Mouse (Mus musculus) stomach, postnatal 0 days (tissue): ENCODE measurements around the gene Tmem270. TPM values are rescaled to one million over a fixed set of nuclear protein-coding genes. Genes with fewer than 3 reads are reported as not detected.

Experiments used
- ATAC-seq: fragments of 200-750 bp; cut with Nextera tagmentation; 2 replicates; pipeline ENCODE4 v1.8.0; 2017; ENCODE audit not compliant: low FRiP score, low TSS enrichment
- DNase-seq: peaks from one replicate; pipeline ENCODE4 v3.0.0-alpha.2; 2016; ENCODE audit warnings: low spot score
- H3K27ac ChIP-seq: fragments of 300-500 bp; sonication (generic); replicated peaks from 2 replicates; pipeline ENCODE4 v1.5.1; 2014; ENCODE audit warnings: mild to moderate bottlenecking, control low read depth
- H3K27me3 ChIP-seq: fragments of 300-500 bp; sonication (generic); 2 replicates; pipeline ENCODE4 v1.6.1; 2014; ENCODE audit warnings: low read length; ENCODE audit not compliant: control insufficient read depth, insufficient read depth
- H3K36me3 ChIP-seq: fragments of 300-500 bp; sonication (generic); 2 replicates; pipeline ENCODE4 v1.6.1; 2014; ENCODE audit warnings: low read length, mixed read lengths; ENCODE audit not compliant: control insufficient read depth, insufficient read depth
- H3K4me1 ChIP-seq: fragments of 300-500 bp; sonication (generic); replicated peaks from 2 replicates; pipeline ENCODE4 v1.6.1; 2014; ENCODE audit warnings: antibody characterized with exemption; ENCODE audit not compliant: control insufficient read depth, insufficient read depth
- H3K4me2 ChIP-seq: fragments of 300-500 bp; sonication (generic); replicated peaks from 2 replicates; pipeline ENCODE4 v1.6.1; 2014; ENCODE audit warnings: low read depth, mild to moderate bottlenecking, control low read depth, moderate library complexity
- H3K4me3 ChIP-seq: fragments of 300-500 bp; sonication (generic); 2 replicates; pipeline ENCODE4 v1.5.1; 2014; ENCODE audit warnings: low read depth, low read length, control low read depth
- H3K9ac ChIP-seq: fragments of 300-500 bp; sonication (generic); 2 replicates; pipeline ENCODE4 v1.6.1; 2014; ENCODE audit warnings: mild to moderate bottlenecking, low read length, control low read depth, mixed read lengths
- H3K9me3 ChIP-seq: fragments of 300-500 bp; sonication (generic); 2 replicates; pipeline ENCODE4 v1.6.1; 2016; ENCODE audit warnings: low read length; ENCODE audit not compliant: control insufficient read depth
- CTCF ChIP-seq: IDR thresholded peaks from 2 replicates; pipeline ENCODE4 v1.5.1; 2016; ENCODE audit warnings: antibody characterized with exemption, low read depth, mild to moderate bottlenecking, moderate library complexity
- EP300 ChIP-seq: optimal IDR thresholded peaks from 2 replicates; pipeline ENCODE3; 2016; ENCODE audit warnings: antibody characterized with exemption
- WGBS: fragments of 180-500 bp; shearing (Covaris S2); extraction: QIAGEN DNeasy Blood & Tissue Kit; methylation state at CpG from one replicate; pipeline ENCODE4 v1.1.7; 2014; 5-methylcytosine and 5-hydroxymethylcytosine counted together
- polyA plus RNA-seq: library from polyadenylated mRNA; unstranded; fragments of >200 nt; fragmentation: Nextera tagmentation; extraction: Ambion mirVana; gene quantifications from 2 replicates; pipeline ENCODE4 v1.2.1, GENCODE M21; 2015

The Tmem270 gene
- polyA plus RNA-seq, 1 experiment from 2014 or later = not detected

GRCm38 (mm10) chr5:134933281-134933680, 26.7 kb upstream of the Tmem270 start:
- no peaks in the 10 kb centered on the region for H3K27me3 ChIP-seq
- ATAC-seq (no peak), DNase-seq (no peak)
- H3K4me2 ChIP-seq = no peak overlapping the region
- no peak overlapping the region for H3K4me3 ChIP-seq
- no peaks in the 10 kb centered on the region for H3K36me3 ChIP-seq
- no peaks in the 10 kb centered on the region for H3K4me1 ChIP-seq
- no peaks in the 10 kb centered on the region for H3K9me3 ChIP-seq
- TF ChIP-seq EP300 (no peak), CTCF (no peak)
- H3K27ac ChIP-seq = no peak overlapping the region
- 0 out of 2 replicates have a peak overlapping the region, but pooled peaks have one; percentile 80 for H3K9ac ChIP-seq
- 87% methylated on average over 8 of the region's 8 CpGs for WGBS

GRCm38 (mm10) chr5:134932903-134933276, 26.4 kb upstream of the Tmem270 start:
- H3K27ac ChIP-seq = peak overlapping the region; percentile 75
- 44% methylated on average over 9 of the region's 9 CpGs for WGBS
- H3K4me3 ChIP-seq = peak overlapping the region; percentile 67

GRCm38 (mm10) chr5:134932179-134932902, 25.8 kb upstream of the Tmem270 start, which contains the start of gene Mettl27:
Gene Mettl27, plus strand, starts transcription at chr5:134932368.
- peak; percentile 84 for DNase-seq
- H3K4me1 ChIP-seq = no peaks in the 10 kb centered on the region
- peak within 1 kb of the TSS; percentile 92 for H3K4me2 ChIP-seq
- peak within 1 kb of the TSS; percentile 80 for H3K9ac ChIP-seq
- TF ChIP-seq CTCF (no peak), EP300 (no peak)
- peak within 1 kb of the TSS; percentile 75 for H3K27ac ChIP-seq
- no peaks in the 10 kb centered on the region for H3K36me3 ChIP-seq
- WGBS = under 1% methylated on average over 41 of the region's 41 CpGs
- peak; percentile 91 for ATAC-seq
- no peaks in the 10 kb centered on the region for H3K9me3 ChIP-seq
- peak within 1 kb of the TSS; percentile 67 for H3K4me3 ChIP-seq
- H3K27me3 ChIP-seq = no peaks in the 10 kb centered on the region

More at GRCm38 (mm10) chr5:134932903-134933276, 26.4 kb upstream of the Tmem270 start:
- H3K27me3 ChIP-seq = no peaks in the 10 kb centered on the region
- DNase-seq (peak; percentile 83), ATAC-seq (peak; percentile 68)
- no peaks in the 10 kb centered on the region for H3K9me3 ChIP-seq
- peak overlapping the region; percentile 92 for H3K4me2 ChIP-seq
- H3K9ac ChIP-seq = peak overlapping the region; percentile 80
- no peaks in the 10 kb centered on the region for H3K36me3 ChIP-seq
- H3K4me1 ChIP-seq = no peaks in the 10 kb centered on the region
- TF ChIP-seq CTCF = peak; percentile 68
- no peak for TF ChIP-seq EP300

- no peak for TF ChIP-seq CTCF
- no peak for TF ChIP-seq EP300
- Histone ChIP-seq H3K27ac (no peak overlapping the region), H3K27me3 (no peaks in the 10 kb centered on the region; the same call in 1 of the 2 replicates), H3K9ac (no peak overlapping the region), H3K4me3 (no peak overlapping the region), H3K9me3 (no peaks in the 10 kb centered on the region), H3K4me2 (no peak overlapping the region), H3K4me1 (no peaks in the 10 kb centered on the region), H3K36me3 (no peaks in the 10 kb centered on the region)
- WGBS = 69% methylated on average over 2 of the region's 2 CpGs
- DNase-seq (no peak), ATAC-seq (no peak)
These were observed 23.5 kb upstream of the Tmem270 start for GRCm38 (mm10) chr5:134929988-134930387.

GRCm38 (mm10) chr5:134926726-134927125, 20.2 kb upstream of the Tmem270 start:
- Histone ChIP-seq H3K9ac (no peak overlapping the region), H3K9me3 (no peaks in the 10 kb centered on the region), H3K4me1 (no peaks in the 10 kb centered on the region), H3K27me3 (no peaks in the 10 kb centered on the region; the same call in 1 of the 2 replicates), H3K4me3 (no peak overlapping the region), H3K36me3 (no peaks in the 10 kb centered on the region), H3K27ac (no peak overlapping the region), H3K4me2 (no peak overlapping the region)
- no peak for DNase-seq
- ATAC-seq = no peak
- WGBS = 53% methylated on average over 4 of the region's 4 CpGs
- TF ChIP-seq EP300 (no peak), CTCF (no peak)

GRCm38 (mm10) chr5:134923141-134923540, 16.6 kb upstream of the Tmem270 start:
- no peak overlapping the region for H3K4me3 ChIP-seq
- WGBS = 62% methylated on average over 6 of the region's 6 CpGs
- H3K27me3 ChIP-seq = no peaks in the 10 kb centered on the region; the same call in 1 of the 2 replicates
- H3K9me3 ChIP-seq = no peaks in the 10 kb centered on the region
- no peak for ATAC-seq
- no peak overlapping the region for H3K27ac ChIP-seq
- no peak overlapping the region for H3K4me2 ChIP-seq
- TF ChIP-seq EP300 = no peak
- TF ChIP-seq CTCF = no peak
- DNase-seq = no peak
- no peaks in the 10 kb centered on the region for H3K4me1 ChIP-seq
- H3K36me3 ChIP-seq = no peaks in the 10 kb centered on the region
- H3K9ac ChIP-seq = no peak overlapping the region
